Comparison of ENCODE assay signal across 17 mouse cellular contexts in the genomic region with DNA sequence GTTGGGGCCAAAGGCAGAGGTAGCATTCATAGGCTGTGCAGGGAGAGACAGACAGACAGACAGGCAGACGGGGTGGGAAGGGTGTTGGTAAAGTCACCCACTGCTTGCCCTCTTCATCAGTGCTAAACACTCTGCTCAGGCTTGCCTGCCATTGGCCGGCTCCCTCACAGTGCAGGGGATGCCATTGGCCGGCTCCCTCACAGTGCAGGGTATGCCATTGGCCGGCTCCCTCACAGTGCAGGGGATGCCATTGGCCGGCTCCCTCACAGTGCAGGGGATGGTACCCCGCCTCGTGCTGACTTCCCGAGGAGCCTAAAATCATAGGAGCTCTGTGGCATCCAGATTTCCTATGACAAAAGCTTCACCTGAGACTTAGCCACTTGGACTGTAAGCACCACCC. TPM values are rescaled to one million over a fixed set of nuclear protein-coding genes. Genes with fewer than 3 reads are reported as not detected.
DNase-seq lines count a peak whose midpoint lies in the region; ATAC-seq lines count a peak whose summit lies in the region.
"Had no signal": no experiment of that assay in that cellular context is flagged by ENCODE, and none has a peak within 500 bp of the region (broad histone marks: within the 10 kb centered on the region; RNA-seq: fewer than 3 reads in every experiment).

No protein-coding gene starts in this region.

- 54% methylated on average over 8 of the region's 8 CpGs for WGBS in intestine, embryonic 14.5 days
- 42% methylated on average over 8 of the region's 8 CpGs for WGBS in intestine, embryonic 16.5 days
- WGBS in midbrain, embryonic 13.5 days, result 57% methylated on average over 8 of the region's 8 CpGs
- WGBS in midbrain, embryonic 15.5 days, result 46% methylated on average over 8 of the region's 8 CpGs
- 49% methylated on average over 8 of the region's 8 CpGs for WGBS in forebrain, embryonic 14.5 days
- WGBS in limb, embryonic 13.5 days, result 44% methylated on average over 8 of the region's 8 CpGs
- WGBS in liver, embryonic 12.5 days (ENCODE audit: insufficient replicate concordance), result 30% methylated on average over 8 of the region's 8 CpGs

- peak; percentile 59; the same call in 1 of the 2 replicates for ATAC-seq in intestine, embryonic 14.5 days (replicated peaks; ENCODE audit: low FRiP score, low TSS enrichment, low read depth)
- ATAC-seq in intestine, embryonic 16.5 days, result no peak
- ATAC-seq in midbrain, embryonic 13.5 days, result peak; percentile 79
- no peak for ATAC-seq in midbrain, embryonic 15.5 days (replicated peaks)
- ATAC-seq in forebrain, embryonic 14.5 days, result peak; percentile 58
- peak; percentile 58; the same call in 1 of the 2 replicates for ATAC-seq in limb, embryonic 13.5 days (ENCODE audit: low FRiP score, low read depth)
- no peak for ATAC-seq in liver, embryonic 12.5 days
- ATAC-seq: inflammation-experienced regulatory T-cells, adult 6 months; Patski had no signal

- no peak for DNase-seq in intestine, embryonic 14.5 days (ENCODE audit: low spot score)
- DNase-seq in forebrain, embryonic 14.5 days (ENCODE audit: low spot score), result no peak
- DNase-seq: B cell, adult 2 months; embryo, embryonic 11 days; kidney, postnatal 4 days; left cerebral cortex, postnatal 4 days; thymus, postnatal 36 days had no signal

- no peak overlapping the region for H3K4me2 ChIP-seq in intestine, embryonic 14.5 days (ENCODE audit: low read length)
- no peak overlapping the region for H3K4me2 ChIP-seq in intestine, embryonic 16.5 days (ENCODE audit: low read depth, low read length)
- H3K4me2 ChIP-seq in midbrain, embryonic 13.5 days (replicated peaks), result no peak overlapping the region
- no peak overlapping the region for H3K4me2 ChIP-seq in midbrain, embryonic 15.5 days
- no peak overlapping the region for H3K4me2 ChIP-seq in forebrain, embryonic 14.5 days (ENCODE audit: low read length)
- H3K4me2 ChIP-seq in limb, embryonic 13.5 days (replicated peaks), result no peak overlapping the region
- no peak overlapping the region for H3K4me2 ChIP-seq in liver, embryonic 12.5 days

- no peak overlapping the region for H3K4me3 ChIP-seq in intestine, embryonic 14.5 days (ENCODE audit: low read depth, low read length)
- no peak overlapping the region for H3K4me3 ChIP-seq in intestine, embryonic 16.5 days (ENCODE audit: low read length)
- no peak overlapping the region for H3K4me3 ChIP-seq in midbrain, embryonic 13.5 days (replicated peaks)
- H3K4me3 ChIP-seq in midbrain, embryonic 15.5 days, result no peak overlapping the region
- H3K4me3 ChIP-seq in forebrain, embryonic 14.5 days (ENCODE audit: low read depth, low read length), result no peak overlapping the region
- no peak overlapping the region for H3K4me3 ChIP-seq in limb, embryonic 13.5 days
- H3K4me3 ChIP-seq in liver, embryonic 12.5 days, result no peak overlapping the region
- H3K4me3 ChIP-seq: erythroblast, embryonic 14.5 days had no signal

- no peak overlapping the region for H3K27ac ChIP-seq in intestine, embryonic 14.5 days (ENCODE audit: low read depth)
- H3K27ac ChIP-seq in intestine, embryonic 16.5 days (ENCODE audit: low read length), result no peak overlapping the region
- H3K27ac ChIP-seq in midbrain, embryonic 13.5 days, result no peak overlapping the region
- no peak overlapping the region for H3K27ac ChIP-seq in midbrain, embryonic 15.5 days
- H3K27ac ChIP-seq in forebrain, embryonic 14.5 days (ENCODE audit: low read depth, low read length), result no peak overlapping the region
- no peak overlapping the region for H3K27ac ChIP-seq in limb, embryonic 13.5 days
- H3K27ac ChIP-seq in liver, embryonic 12.5 days, result no peak overlapping the region
- H3K27ac ChIP-seq: macrophage had no signal

- H3K36me3 ChIP-seq in intestine, embryonic 14.5 days (ENCODE audit: control insufficient read depth, insufficient read depth, low read length), result no peaks in the 10 kb centered on the region
- H3K36me3 ChIP-seq in intestine, embryonic 16.5 days (ENCODE audit: control insufficient read depth, insufficient read depth, low read length), result no peaks in the 10 kb centered on the region
- peaks cover 98% of the 10 kb centered on the region for H3K36me3 ChIP-seq in midbrain, embryonic 13.5 days
- H3K36me3 ChIP-seq in midbrain, embryonic 15.5 days (replicated peaks), result peaks cover 43% of the 10 kb centered on the region
- peaks cover 95% of the 10 kb centered on the region for H3K36me3 ChIP-seq in forebrain, embryonic 14.5 days (ENCODE audit: control insufficient read depth, insufficient read depth, low read length)
- H3K36me3 ChIP-seq in limb, embryonic 13.5 days, result no peaks in the 10 kb centered on the region
- H3K36me3 ChIP-seq in liver, embryonic 12.5 days, result no peaks in the 10 kb centered on the region

- no peaks in the 10 kb centered on the region for H3K9me3 ChIP-seq in intestine, embryonic 14.5 days (ENCODE audit: control insufficient read depth, low read length)
- H3K9me3 ChIP-seq in intestine, embryonic 16.5 days (ENCODE audit: control insufficient read depth, low read length), result no peaks in the 10 kb centered on the region
- H3K9me3 ChIP-seq in midbrain, embryonic 13.5 days, result no peaks in the 10 kb centered on the region
- no peaks in the 10 kb centered on the region for H3K9me3 ChIP-seq in midbrain, embryonic 15.5 days
- no peaks in the 10 kb centered on the region for H3K9me3 ChIP-seq in forebrain, embryonic 14.5 days (replicated peaks; ENCODE audit: control insufficient read depth, low read length)
- H3K9me3 ChIP-seq in limb, embryonic 13.5 days, result no peaks in the 10 kb centered on the region
- H3K9me3 ChIP-seq in liver, embryonic 12.5 days (replicated peaks), result no peaks in the 10 kb centered on the region

- H3K4me1 ChIP-seq in intestine, embryonic 14.5 days (replicated peaks; ENCODE audit: control insufficient read depth, insufficient read depth, low read length), result no peaks in the 10 kb centered on the region
- no peaks in the 10 kb centered on the region for H3K4me1 ChIP-seq in intestine, embryonic 16.5 days (ENCODE audit: control insufficient read depth, insufficient read depth, low read length)
- no peaks in the 10 kb centered on the region for H3K4me1 ChIP-seq in midbrain, embryonic 13.5 days (replicated peaks)
- H3K4me1 ChIP-seq in midbrain, embryonic 15.5 days, result no peaks in the 10 kb centered on the region
- no peaks in the 10 kb centered on the region for H3K4me1 ChIP-seq in forebrain, embryonic 14.5 days (ENCODE audit: control insufficient read depth, insufficient read depth, low read length)
- H3K4me1 ChIP-seq in limb, embryonic 13.5 days, result no peaks in the 10 kb centered on the region
- no peaks in the 10 kb centered on the region for H3K4me1 ChIP-seq in liver, embryonic 12.5 days

- no peak overlapping the region for H3K9ac ChIP-seq in intestine, embryonic 14.5 days (ENCODE audit: low read length)
- H3K9ac ChIP-seq in intestine, embryonic 16.5 days (ENCODE audit: low read depth, low read length), result no peak overlapping the region
- no peak overlapping the region for H3K9ac ChIP-seq in midbrain, embryonic 13.5 days (replicated peaks)
- no peak overlapping the region for H3K9ac ChIP-seq in midbrain, embryonic 15.5 days
- H3K9ac ChIP-seq in forebrain, embryonic 14.5 days (ENCODE audit: low read length), result no peak overlapping the region
- no peak overlapping the region for H3K9ac ChIP-seq in limb, embryonic 13.5 days
- no peak overlapping the region for H3K9ac ChIP-seq in liver, embryonic 12.5 days

- H3K27me3 ChIP-seq in intestine, embryonic 14.5 days (replicated peaks; ENCODE audit: control insufficient read depth, insufficient read depth, low read length), result no peaks in the 10 kb centered on the region
- no peaks in the 10 kb centered on the region for H3K27me3 ChIP-seq in intestine, embryonic 16.5 days (replicated peaks; ENCODE audit: control insufficient read depth, insufficient read depth, low read length)
- no peaks in the 10 kb centered on the region for H3K27me3 ChIP-seq in midbrain, embryonic 13.5 days
- no peaks in the 10 kb centered on the region for H3K27me3 ChIP-seq in midbrain, embryonic 15.5 days (replicated peaks)
- no peaks in the 10 kb centered on the region for H3K27me3 ChIP-seq in forebrain, embryonic 14.5 days (replicated peaks; ENCODE audit: control insufficient read depth, insufficient read depth, low read length)
- H3K27me3 ChIP-seq in limb, embryonic 13.5 days, result 0 out of 2 replicates have a peak, but pooled peaks cover 8% of the 10 kb centered on the region
- H3K27me3 ChIP-seq in liver, embryonic 12.5 days (replicated peaks), result 0 out of 2 replicates have a peak, but pooled peaks cover 6% of the 10 kb centered on the region

RNA-seq across cellular contexts. Expression of a gene that starts 59.1 kb away (rescaled TPM):
- polyA plus RNA-seq in intestine, embryonic 14.5 days (2014; fragmentation: Nextera tagmentation; extraction: Ambion mirVana), result 0.32 and 1.2 TPM in 2 replicates
- polyA plus RNA-seq in intestine, embryonic 16.5 days (2015; fragmentation: Nextera tagmentation; extraction: Ambion mirVana), result 0.27 and 0.31 TPM in 2 replicates
- polyA plus RNA-seq in midbrain, embryonic 13.5 days (2015; fragmentation: Nextera tagmentation; extraction: Ambion mirVana), result 63.2 and 90.2 TPM in 2 replicates
- polyA plus RNA-seq in midbrain, embryonic 15.5 days (2015; fragmentation: Nextera tagmentation; extraction: Ambion mirVana), result 38.9 and 44.0 TPM in 2 replicates
- polyA plus RNA-seq in forebrain, embryonic 14.5 days (2014; fragmentation: Nextera tagmentation; extraction: Ambion mirVana), result 68.0 and 102 TPM in 2 replicates
- 0.94 and 0.95 TPM in 2 replicates for polyA plus RNA-seq in limb, embryonic 13.5 days (2015; fragmentation: Nextera tagmentation; extraction: Ambion mirVana)
- 0.02 and 0.19 TPM in 2 replicates for polyA plus RNA-seq in liver, embryonic 12.5 days (2016; fragmentation: Nextera tagmentation; extraction: Ambion mirVana)
- polyA plus RNA-seq: inflammation-experienced regulatory T-cells, adult 6 months; macrophage; spleen, adult 2 months had no signal

Comparison
In these comparisons a context has a peak if more than half of its experiments do, and no peak if none do; other contexts are left out.
1. ATAC-seq: peak in intestine, embryonic 14.5 days (single experiment), midbrain, embryonic 13.5 days (single experiment), forebrain, embryonic 14.5 days (single experiment) and limb, embryonic 13.5 days (single experiment); none in intestine, embryonic 16.5 days (single experiment), midbrain, embryonic 15.5 days (single experiment) and liver, embryonic 12.5 days (single experiment).
2. RNA of a gene that starts 59.1 kb away (polyA plus RNA-seq): 63.2 to 90.2 TPM in midbrain, embryonic 13.5 days, 68.0 to 102 TPM in forebrain, embryonic 14.5 days and 38.9 to 44.0 TPM in midbrain, embryonic 15.5 days; 0.94 to 0.95 TPM in limb, embryonic 13.5 days, 0.32 to 1.2 TPM in intestine, embryonic 14.5 days, 0.27 to 0.31 TPM in intestine, embryonic 16.5 days and 0.02 to 0.19 TPM in liver, embryonic 12.5 days; every median in the first group is over 10 times any median in the second.